Mouse (Mus musculus): ENCODE measurements around the gene Gm43517.

The Gm43517 gene

GRCm38 (mm10) chr12:49385631-49385990 lies 637 bp downstream of the Gm43517 start:
- no peak for DNase-seq (ENCODE audit: low read depth, low spot score)

GRCm38 (mm10) chr12:49386081-49386805 lies 1.3 kb downstream of the Gm43517 start:
- no peak for DNase-seq (ENCODE audit: low read depth, low spot score)

GRCm38 (mm10) chr12:49387856-49388598 lies 3.1 kb downstream of the Gm43517 start:
- DNase-seq (ENCODE audit: low read depth, low spot score), result no peak

GRCm38 (mm10) chr12:49389666-49390065 lies 4.7 kb downstream of the Gm43517 start:
- no peak for DNase-seq (ENCODE audit: low read depth, low spot score)

GRCm38 (mm10) chr12:49390257-49390656 lies 5.3 kb downstream of the Gm43517 start:
- no peak for DNase-seq (ENCODE audit: low read depth, low spot score)

GRCm38 (mm10) chr12:49390926-49391304 lies 5.9 kb downstream of the Gm43517 start:
- DNase-seq (ENCODE audit: low read depth, low spot score), result no peak

- no peak for DNase-seq (ENCODE audit: low read depth, low spot score)
These were observed 6.5 kb downstream of the Gm43517 start for GRCm38 (mm10) chr12:49391305-49392040.

GRCm38 (mm10) chr12:49392041-49392390 lies 7.0 kb downstream of the Gm43517 start:
- DNase-seq (ENCODE audit: low read depth, low spot score), result no peak

- no peak for DNase-seq (ENCODE audit: low read depth, low spot score)
These were observed 7.9 kb downstream of the Gm43517 start for GRCm38 (mm10) chr12:49392876-49393275.

- no peak for DNase-seq (ENCODE audit: low read depth, low spot score)
These were observed 8.7 kb downstream of the Gm43517 start for GRCm38 (mm10) chr12:49393639-49394038.

- no peak for DNase-seq (ENCODE audit: low read depth, low spot score)
These were observed 9.2 kb downstream of the Gm43517 start for GRCm38 (mm10) chr12:49394181-49394580.

- DNase-seq (ENCODE audit: low read depth, low spot score), result no peak
These were observed 9.9 kb downstream of the Gm43517 start for GRCm38 (mm10) chr12:49394836-49395235.

GRCm38 (mm10) chr12:49395969-49396368 lies 11.0 kb downstream of the Gm43517 start:
- DNase-seq (ENCODE audit: low read depth, low spot score), result no peak

- no peak for DNase-seq (ENCODE audit: low read depth, low spot score)
These were observed 11.8 kb downstream of the Gm43517 start for GRCm38 (mm10) chr12:49396776-49397175.

- no peak for DNase-seq (ENCODE audit: low read depth, low spot score)
These were observed 12.6 kb downstream of the Gm43517 start for GRCm38 (mm10) chr12:49397443-49398162.

- no peak for DNase-seq (ENCODE audit: low read depth, low spot score)
These were observed 13.2 kb downstream of the Gm43517 start for GRCm38 (mm10) chr12:49398163-49398540.

- no peak for DNase-seq (ENCODE audit: low read depth, low spot score)
These were observed 13.7 kb downstream of the Gm43517 start for GRCm38 (mm10) chr12:49398636-49399035.

GRCm38 (mm10) chr12:49399611-49400010 lies 14.6 kb downstream of the Gm43517 start:
- DNase-seq (ENCODE audit: low read depth, low spot score), result no peak

GRCm38 (mm10) chr12:49400036-49400852 lies 15.3 kb downstream of the Gm43517 start:
- no peak for DNase-seq (ENCODE audit: low read depth, low spot score)

- no peak for DNase-seq (ENCODE audit: low read depth, low spot score)
These were observed 15.8 kb downstream of the Gm43517 start for GRCm38 (mm10) chr12:49400853-49401118.

GRCm38 (mm10) chr12:49401119-49401795 lies 16.3 kb downstream of the Gm43517 start:
- no peak for DNase-seq (ENCODE audit: low read depth, low spot score)
